Mouse (Mus musculus) bone marrow macrophage, adult 2 months (primary cell): Measurements from ENCODE around the gene Gcfc2. TPM values are rescaled to one million over a fixed set of nuclear protein-coding genes. Genes with fewer than 3 reads are reported as not detected.
A peak's percentile ranks its signal among the peaks of the same experiment; 100 is the strongest.

ENCODE experiments used
- H3K27ac ChIP-seq: 2 replicates; pipeline ENCODE4 v1.5.1; 2012; ENCODE audit warnings: low read depth, low read length; ENCODE audit not compliant: insufficient read depth
- H3K4me1 ChIP-seq: 2 replicates; pipeline ENCODE4 v1.6.1; 2012; ENCODE audit warnings: low read length; ENCODE audit not compliant: control insufficient read depth, insufficient read depth
- H3K4me3 ChIP-seq: 2 replicates; pipeline ENCODE4 v1.5.1; 2012; ENCODE audit warnings: mild to moderate bottlenecking, low read length, moderate library complexity; ENCODE audit not compliant: insufficient read depth
- CTCF ChIP-seq: IDR thresholded peaks from 2 replicates; pipeline ENCODE4 v1.5.1; 2012; ENCODE audit warnings: low read depth, mild to moderate bottlenecking, low read length, moderate library complexity
- POLR2A ChIP-seq: IDR thresholded peaks from 2 replicates; pipeline ENCODE4 v1.6.1; 2012; ENCODE audit warnings: mild to moderate bottlenecking, low read depth, low read length, borderline replicate concordance
- polyA plus RNA-seq: library from polyadenylated mRNA; stranded (reverse); fragments of >200 nt; gene quantifications from 2 replicates; pipeline ENCODE4 v1.2.4, GENCODE M21; 2012; ENCODE audit not compliant: missing spikeins, insufficient read depth, insufficient read length

Gene Gcfc2
- polyA plus RNA-seq, 1 experiment: 9.1 TPM

DNA sequence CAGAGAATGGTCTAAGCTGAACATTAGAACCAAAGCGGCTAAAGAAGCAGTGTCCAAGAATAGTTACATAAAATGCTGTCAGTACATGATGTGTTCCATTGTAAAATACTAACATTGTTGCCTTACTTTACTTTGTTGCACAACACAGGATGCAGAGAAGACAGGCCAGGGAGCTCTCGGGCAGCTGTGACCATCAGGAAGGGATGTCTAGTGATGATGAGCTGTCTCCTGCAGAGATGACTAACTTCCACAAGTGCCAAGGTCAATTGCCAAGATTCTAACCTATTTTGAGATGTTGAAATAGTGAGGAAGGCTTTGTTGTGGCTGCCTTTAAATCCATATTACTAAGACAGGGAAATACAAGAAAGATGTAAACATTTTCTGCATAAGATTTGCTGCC lies 19.8 kb downstream of the Gcfc2 start:
- Histone ChIP-seq H3K4me3 (no peak overlapping the region), H3K4me1 (peaks cover 34% of the 10 kb centered on the region), H3K27ac (peak overlapping the region; percentile 73)
- no peak for TF ChIP-seq POLR2A
- TF ChIP-seq CTCF: no peak

- TF ChIP-seq POLR2A (no peak), CTCF (no peak)
- no peak overlapping the region for H3K4me3 ChIP-seq
- peak overlapping the region; percentile 22; the same call in 1 of the 2 replicates for H3K27ac ChIP-seq
- peaks cover 34% of the 10 kb centered on the region for H3K4me1 ChIP-seq
Measured at GRCm38 (mm10) chr6:81944432-81944831, 21.0 kb downstream of the Gcfc2 start.

- TF ChIP-seq POLR2A (no peak), CTCF (no peak)
- Histone ChIP-seq H3K4me1 (peaks cover 30% of the 10 kb centered on the region), H3K27ac (peak overlapping the region; percentile 4; the same call in 1 of the 2 replicates), H3K4me3 (no peak overlapping the region)
Measured at GRCm38 (mm10) chr6:81946906-81947305, 23.4 kb downstream of the Gcfc2 start.

DNA sequence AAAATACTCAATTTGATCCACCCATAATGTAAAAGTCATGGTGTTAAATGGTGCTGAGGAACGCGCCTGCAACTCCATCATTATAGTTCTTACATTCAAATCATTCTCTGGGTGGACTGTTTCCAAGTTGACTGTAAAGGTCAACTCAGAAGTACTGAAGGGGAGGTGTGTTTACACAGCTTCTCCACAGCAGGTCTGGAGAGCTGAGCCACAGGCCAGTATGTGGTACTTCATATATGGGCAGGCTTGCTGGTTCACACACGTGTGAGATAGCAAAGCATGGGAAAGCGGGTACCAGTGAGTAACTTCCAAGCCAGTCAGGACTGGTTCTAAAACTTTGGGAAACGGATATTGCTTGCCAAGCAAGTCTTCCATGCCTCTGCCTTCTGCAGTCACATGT lies 31.7 kb downstream of the Gcfc2 start:
- TF ChIP-seq CTCF (no peak), POLR2A (no peak)
- Histone ChIP-seq H3K4me1 (peaks cover 45% of the 10 kb centered on the region), H3K27ac (no peak overlapping the region), H3K4me3 (no peak overlapping the region)

- no peak for TF ChIP-seq POLR2A
- peak; percentile 64 for TF ChIP-seq CTCF
- Histone ChIP-seq H3K4me1 (peaks cover 49% of the 10 kb centered on the region), H3K4me3 (no peak overlapping the region), H3K27ac (peak overlapping the region; percentile 89)
Measured at GRCm38 (mm10) chr6:81956399-81956798, 32.9 kb downstream of the Gcfc2 start.

DNA sequence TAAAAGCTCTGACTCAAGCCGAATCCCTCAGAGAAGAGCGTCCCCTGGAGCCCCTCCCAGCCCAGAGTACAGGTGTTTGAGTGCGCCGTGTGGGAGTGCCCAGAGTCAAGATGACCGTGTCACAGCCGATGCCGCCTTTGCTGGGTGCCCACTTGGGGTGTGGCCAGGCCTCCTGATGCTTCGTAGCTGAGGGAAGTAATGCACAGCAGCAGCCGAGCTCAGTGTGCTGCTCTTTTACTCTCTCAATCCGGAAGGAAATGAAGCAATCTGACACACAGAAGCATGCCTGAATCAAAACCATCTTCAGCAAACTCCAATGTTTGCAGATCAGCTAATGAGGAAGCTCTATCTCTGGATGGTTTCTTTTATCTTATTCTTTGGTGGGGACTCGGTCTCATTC lies 34.5 kb downstream of the Gcfc2 start:
- Histone ChIP-seq H3K4me1 (peaks cover 58% of the 10 kb centered on the region), H3K4me3 (no peak overlapping the region), H3K27ac (peak overlapping the region; percentile 96)
- TF ChIP-seq POLR2A (no peak), CTCF (no peak)

GRCm38 (mm10) chr6:81959866-81960265 lies 36.4 kb downstream of the Gcfc2 start:
- no peak for TF ChIP-seq POLR2A
- TF ChIP-seq CTCF: no peak
- H3K4me1 ChIP-seq: peaks cover 69% of the 10 kb centered on the region
- no peak overlapping the region for H3K4me3 ChIP-seq
- peak overlapping the region; percentile 44; the same call in 1 of the 2 replicates for H3K27ac ChIP-seq

DNA sequence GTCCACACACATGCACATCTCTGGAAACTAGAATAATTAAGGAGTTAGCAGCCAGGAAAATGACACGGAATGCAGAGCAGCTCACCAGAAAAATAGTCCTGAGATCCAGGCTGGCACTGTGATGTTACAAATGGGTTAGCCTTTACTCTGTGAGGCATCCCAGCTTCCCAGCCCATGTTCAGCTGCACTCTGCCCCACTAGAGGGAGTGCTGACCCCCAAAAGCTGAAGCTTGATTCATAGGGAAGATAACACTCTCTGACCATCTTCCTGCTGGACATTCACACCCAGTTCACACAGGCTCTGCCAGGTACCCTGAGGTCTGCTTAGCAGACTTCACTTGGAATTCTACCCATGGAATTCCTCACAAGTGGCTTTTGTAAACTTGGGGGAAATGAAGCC lies 36.8 kb downstream of the Gcfc2 start:
- Histone ChIP-seq H3K27ac (0 out of 2 replicates have a peak overlapping the region, but pooled peaks have one; percentile 44), H3K4me1 (peaks cover 66% of the 10 kb centered on the region), H3K4me3 (no peak overlapping the region)
- no peak for TF ChIP-seq CTCF

DNA sequence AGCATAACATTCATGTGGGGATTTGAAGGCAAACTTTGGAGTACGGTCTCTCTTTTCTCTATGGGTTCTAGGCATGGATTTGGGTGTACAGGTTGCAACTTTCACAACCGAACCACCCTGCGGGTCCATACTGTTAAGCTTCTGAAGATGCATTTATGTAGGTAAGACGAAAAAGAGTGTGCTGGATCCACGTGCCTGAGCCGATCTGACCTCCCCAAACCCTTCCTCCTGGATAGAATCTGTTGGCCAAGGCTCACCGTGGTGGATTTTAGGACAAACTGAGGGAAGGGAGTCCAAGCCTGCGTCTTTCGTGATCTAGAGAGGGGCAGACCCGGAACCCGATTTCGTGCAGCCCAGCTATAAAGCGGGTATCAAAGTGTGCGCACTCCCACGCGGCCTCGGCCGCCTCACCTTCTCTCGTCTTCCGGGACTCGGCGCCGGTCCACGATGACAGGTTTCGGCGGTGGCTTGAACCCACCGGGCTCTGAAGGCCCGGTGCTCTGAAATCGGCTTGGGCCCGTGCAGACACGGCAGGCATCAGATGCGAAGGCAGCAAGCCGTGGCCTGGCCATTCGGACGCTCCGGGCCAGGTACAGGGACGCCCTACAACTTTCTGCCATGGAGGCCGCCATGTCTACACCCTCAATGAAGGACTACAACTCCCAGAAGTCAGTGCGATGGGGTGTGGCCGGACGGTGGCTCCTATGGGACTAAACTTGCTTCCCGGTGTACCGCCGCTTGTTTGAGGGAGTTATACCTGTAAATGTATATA lies 42.0 kb downstream of the Gcfc2 start, which contains the start of gene Mrpl19:
Mrpl19 (minus strand) TSS at position 663 of the 772 bp plus-strand sequence.
- no peak for TF ChIP-seq POLR2A
- no peak for TF ChIP-seq CTCF
- H3K27ac ChIP-seq: peak within 1 kb of the TSS; percentile 21
- peak within 1 kb of the TSS; percentile 91 for H3K4me3 ChIP-seq

GRCm38 (mm10) chr6:81966068-81966544 lies 42.6 kb downstream of the Gcfc2 start:
- TF ChIP-seq POLR2A: no peak
- no peak for TF ChIP-seq CTCF
- H3K4me3 ChIP-seq: peak overlapping the region; percentile 91
- H3K27ac ChIP-seq: no peak overlapping the region

More for the DNA sequence above, 42.0 kb downstream of the Gcfc2 start, which contains the start of gene Mrpl19:
- H3K4me1 ChIP-seq: peaks cover 30% of the 10 kb centered on the region

More at GRCm38 (mm10) chr6:81966068-81966544, 42.6 kb downstream of the Gcfc2 start:
- H3K4me1 ChIP-seq: peaks cover 26% of the 10 kb centered on the region
